Mouse (Mus musculus) C2C12 (cell line): ENCODE results near the gene Ccnd3. TPM values are rescaled to one million over a fixed set of nuclear protein-coding genes. Genes with fewer than 3 reads are reported as not detected.

Source experiments
- H3K27me3 ChIP-seq: one replicate; pipeline ENCODE4 v1.6.1; 2011; ENCODE audit not compliant: control insufficient read depth, insufficient read depth, insufficient read length
- H3K36me3 ChIP-seq: one replicate; pipeline ENCODE4 v1.6.1; 2011; ENCODE audit not compliant: control insufficient read depth, insufficient read depth
- H3K4me3 ChIP-seq: one replicate; pipeline ENCODE4 v1.5.1; 2011; ENCODE audit warnings: mild to moderate bottlenecking, control low read depth; ENCODE audit not compliant: poor library complexity, insufficient read depth, severe bottlenecking
- H3K79me2 ChIP-seq: one replicate; pipeline ENCODE4 v1.6.1; 2011; ENCODE audit not compliant: control insufficient read depth, insufficient read depth
- H3K79me3 ChIP-seq: one replicate; pipeline ENCODE4 v1.6.1; 2011; ENCODE audit warnings: low read depth, control low read depth
- H3ac ChIP-seq: one replicate; pipeline ENCODE3; 2011; ENCODE audit warnings: low read depth; ENCODE audit not compliant: control insufficient read depth, insufficient read length
- CEBPB ChIP-seq: IDR thresholded peaks from one replicate; pipeline ENCODE4 v1.6.1; 2011; ENCODE audit warnings: low read depth, mild to moderate bottlenecking, control low read depth, moderate library complexity
- CTCF ChIP-seq: IDR thresholded peaks from one replicate; pipeline ENCODE4 v1.5.1; 2011; ENCODE audit not compliant: control insufficient read depth, insufficient read depth, insufficient read length
- FOSL1 ChIP-seq: IDR thresholded peaks from one replicate; pipeline ENCODE4 v1.8.0; 2011; ENCODE audit warnings: mild to moderate bottlenecking, low read length; ENCODE audit not compliant: poor library complexity, insufficient read depth, severe bottlenecking
- MAX ChIP-seq: IDR thresholded peaks from one replicate; pipeline ENCODE4 v1.6.1; 2011; ENCODE audit warnings: mild to moderate bottlenecking, control low read depth
- MYOD1 ChIP-seq: IDR thresholded peaks from one replicate; pipeline ENCODE4 v1.6.1; 2011; ENCODE audit warnings: low read depth; ENCODE audit not compliant: control insufficient read depth, insufficient read length
- MYOG ChIP-seq: IDR thresholded peaks from one replicate; pipeline ENCODE4 v1.6.1; 2011; ENCODE audit not compliant: control insufficient read depth, insufficient read length; ENCODE audit errors: extremely low read depth
- USF1 ChIP-seq: IDR thresholded peaks from one replicate; pipeline ENCODE4 v1.6.1; 2011; ENCODE audit warnings: low read depth, mild to moderate bottlenecking, control low read depth, moderate library complexity
- polyA plus RNA-seq: library from polyadenylated mRNA; unstranded; fragments of >200 nt; fragmentation: generic; extraction: Trizol; gene quantifications from one replicate; pipeline ENCODE4 v1.2.1, GENCODE M21; 2012; ENCODE audit warnings: missing spikeins

The Ccnd3 gene
- polyA plus RNA-seq, 1 experiment = 217 TPM

- TF ChIP-seq FOSL1 (no peak), CEBPB (no peak), USF1 (no peak), MYOG (no peak), CTCF (no peak), MYOD1 (no peak), MAX (no peak)
- Histone ChIP-seq H3K4me3 (no peak overlapping the region), H3ac (no peak overlapping the region), H3K79me3 (no peaks in the 10 kb centered on the region), H3K79me2 (no peaks in the 10 kb centered on the region), H3K27me3 (no peaks in the 10 kb centered on the region), H3K36me3 (no peaks in the 10 kb centered on the region)
Measured at GRCm38 (mm10) chr17:47562875-47563274, 58.0 kb downstream of the Ccnd3 start.

- H3K27me3 ChIP-seq = no peaks in the 10 kb centered on the region
Measured at GRCm38 (mm10) chr17:47564612-47565011, 59.8 kb downstream of the Ccnd3 start.

GRCm38 (mm10) chr17:47566133-47566532, 61.3 kb downstream of the Ccnd3 start:
- H3ac ChIP-seq = no peak overlapping the region
- no peaks in the 10 kb centered on the region for H3K79me2 ChIP-seq
- H3K4me3 ChIP-seq = no peak overlapping the region
- no peaks in the 10 kb centered on the region for H3K79me3 ChIP-seq
- H3K36me3 ChIP-seq = no peaks in the 10 kb centered on the region
- TF ChIP-seq USF1 (no peak), FOSL1 (no peak), MYOD1 (no peak), MAX (no peak), CTCF (no peak), MYOG (no peak), CEBPB (no peak)
- no peaks in the 10 kb centered on the region for H3K27me3 ChIP-seq

More at GRCm38 (mm10) chr17:47564612-47565011, 59.8 kb downstream of the Ccnd3 start:
- Histone ChIP-seq H3K4me3 (no peak overlapping the region), H3ac (no peak overlapping the region), H3K79me2 (no peaks in the 10 kb centered on the region), H3K36me3 (no peaks in the 10 kb centered on the region), H3K79me3 (no peaks in the 10 kb centered on the region)
- no peak for TF ChIP-seq CEBPB
- no peak for TF ChIP-seq MAX
- TF ChIP-seq MYOD1 = no peak
- TF ChIP-seq MYOG = no peak
- no peak for TF ChIP-seq USF1
- no peak for TF ChIP-seq CTCF
- TF ChIP-seq FOSL1 = no peak

GRCm38 (mm10) chr17:47567271-47567670, 62.4 kb downstream of the Ccnd3 start:
- Histone ChIP-seq H3K79me3 (no peaks in the 10 kb centered on the region), H3K27me3 (peaks cover 3% of the 10 kb centered on the region), H3K36me3 (no peaks in the 10 kb centered on the region), H3ac (no peak overlapping the region), H3K79me2 (no peaks in the 10 kb centered on the region), H3K4me3 (no peak overlapping the region)
- TF ChIP-seq MYOG = no peak
- TF ChIP-seq CEBPB = no peak
- TF ChIP-seq USF1 = no peak
- TF ChIP-seq MYOD1 = no peak
- no peak for TF ChIP-seq MAX
- no peak for TF ChIP-seq FOSL1
- TF ChIP-seq CTCF = no peak

GRCm38 (mm10) chr17:47568389-47568788, 63.5 kb downstream of the Ccnd3 start:
- H3ac ChIP-seq = no peak overlapping the region
- peaks cover 9% of the 10 kb centered on the region for H3K27me3 ChIP-seq
- no peaks in the 10 kb centered on the region for H3K36me3 ChIP-seq
- H3K79me2 ChIP-seq = no peaks in the 10 kb centered on the region
- no peaks in the 10 kb centered on the region for H3K79me3 ChIP-seq
- no peak overlapping the region for H3K4me3 ChIP-seq
- TF ChIP-seq CTCF (no peak), USF1 (no peak), MAX (no peak), MYOG (no peak), MYOD1 (no peak), CEBPB (no peak), FOSL1 (no peak)

- H3K4me3 ChIP-seq = no peak overlapping the region
- no peaks in the 10 kb centered on the region for H3K36me3 ChIP-seq
- no peak overlapping the region for H3ac ChIP-seq
- H3K79me2 ChIP-seq = no peaks in the 10 kb centered on the region
- H3K79me3 ChIP-seq = no peaks in the 10 kb centered on the region
- H3K27me3 ChIP-seq = peaks cover 10% of the 10 kb centered on the region
- TF ChIP-seq CTCF (no peak), MAX (no peak), USF1 (no peak), FOSL1 (no peak), MYOG (no peak), CEBPB (no peak), MYOD1 (no peak)
Measured at GRCm38 (mm10) chr17:47568951-47569527, 64.2 kb downstream of the Ccnd3 start.
